Mouse (Mus musculus) layer of hippocampus, adult 2 months (tissue): ENCODE measurements around the gene Arrdc5. TPM values are rescaled to one million over a fixed set of nuclear protein-coding genes. Genes with fewer than 3 reads are reported as not detected.

Experiments
- DNase-seq, 2 experiments: peaks; one replicate each; pipeline ENCODE4 v3.0.0; 2022; ENCODE audit warnings: low spot score in 2 of 2
- H3K27ac ChIP-seq: fragments of 200-600 bp; 2 replicates; pipeline ENCODE4 v1.8.1; 2022
- H3K4me3 ChIP-seq: fragments of 200-600 bp; 2 replicates; pipeline ENCODE4 v1.8.1; 2022; ENCODE audit warnings: mild to moderate bottlenecking
- CTCF ChIP-seq: fragments of 200-600 bp; conservative IDR thresholded peaks from 2 replicates; pipeline ENCODE4 v1.8.1; 2022; ENCODE audit warnings: antibody characterized with exemption, mild to moderate bottlenecking, moderate library complexity
- total RNA-seq, 2 experiments: library from RNA; stranded (reverse); gene quantifications; 2 replicates each; pipeline ENCODE4 v1.2.3; 2021

Gene Arrdc5
- total RNA-seq, 2 experiments from 2014 or later = not detected

DNA sequence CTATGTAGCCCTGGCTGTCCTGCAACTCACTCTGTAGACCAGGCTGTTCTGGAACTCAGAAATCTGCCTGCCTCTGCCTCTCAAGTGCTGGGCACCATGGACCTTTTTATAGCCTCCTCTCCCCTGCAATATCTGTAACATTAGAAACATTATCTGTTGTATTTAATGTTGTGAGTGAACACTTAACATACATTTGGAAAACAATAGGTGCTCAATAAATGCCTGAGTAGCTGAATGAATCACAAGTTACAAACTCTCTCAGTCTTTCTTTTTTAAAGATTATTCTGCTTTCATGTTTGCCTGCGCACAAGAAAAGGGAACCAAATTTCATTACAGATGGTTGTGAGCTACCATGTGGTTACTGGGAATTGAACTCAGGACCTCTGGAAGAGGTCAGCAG lies 1.8 kb downstream of the Arrdc5 start:
- no peak for DNase-seq
- Histone ChIP-seq H3K4me3 (no peak overlapping the region), H3K27ac (no peak overlapping the region)
- no peak for TF ChIP-seq CTCF

DNA sequence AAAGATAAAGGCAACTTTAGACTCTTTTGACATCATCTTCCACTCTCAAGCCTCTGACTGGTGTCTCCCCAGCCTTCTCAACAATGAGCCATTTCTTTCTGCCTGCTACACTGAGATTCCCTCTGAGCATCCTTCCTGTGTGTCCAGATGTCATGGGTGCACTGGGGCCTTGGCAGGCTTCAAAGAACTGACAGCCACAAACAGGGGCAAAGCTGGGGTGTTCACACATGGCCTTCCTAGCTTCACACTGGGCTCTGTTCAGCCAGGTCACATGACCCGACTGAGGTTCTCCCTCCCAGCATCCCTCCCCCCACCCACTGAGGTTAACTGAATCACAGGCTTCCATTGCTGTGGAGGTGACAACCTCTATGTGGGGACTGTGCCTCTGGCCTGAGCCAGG lies 3.9 kb downstream of the Arrdc5 start:
- H3K27ac ChIP-seq = no peak overlapping the region
- no peak for TF ChIP-seq CTCF

DNA sequence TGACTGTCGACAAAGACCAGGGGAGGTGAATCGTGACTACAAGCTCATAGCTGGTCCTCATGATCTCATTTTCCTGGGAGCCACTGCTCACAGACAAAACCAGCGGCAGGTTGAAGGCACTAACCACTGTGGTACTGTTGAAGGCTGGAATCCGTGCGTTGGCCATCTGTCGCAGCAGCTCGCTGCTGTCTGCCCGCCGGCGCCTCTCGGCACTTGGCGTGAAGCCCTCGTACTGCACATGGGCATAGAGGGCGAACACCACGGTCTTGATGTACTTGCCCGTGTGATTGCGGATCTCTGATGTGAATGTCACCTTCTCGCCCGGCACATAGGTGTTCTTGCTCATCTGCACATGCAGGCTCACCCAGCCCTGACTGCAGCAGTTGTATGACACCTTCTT lies 5.8 kb downstream of the Arrdc5 start:
- peak in 1 of 2 experiments; percentile 27 for DNase-seq

More for the DNA sequence above, 3.9 kb downstream of the Arrdc5 start:
- no peak for DNase-seq
- no peak overlapping the region for H3K4me3 ChIP-seq

DNA sequence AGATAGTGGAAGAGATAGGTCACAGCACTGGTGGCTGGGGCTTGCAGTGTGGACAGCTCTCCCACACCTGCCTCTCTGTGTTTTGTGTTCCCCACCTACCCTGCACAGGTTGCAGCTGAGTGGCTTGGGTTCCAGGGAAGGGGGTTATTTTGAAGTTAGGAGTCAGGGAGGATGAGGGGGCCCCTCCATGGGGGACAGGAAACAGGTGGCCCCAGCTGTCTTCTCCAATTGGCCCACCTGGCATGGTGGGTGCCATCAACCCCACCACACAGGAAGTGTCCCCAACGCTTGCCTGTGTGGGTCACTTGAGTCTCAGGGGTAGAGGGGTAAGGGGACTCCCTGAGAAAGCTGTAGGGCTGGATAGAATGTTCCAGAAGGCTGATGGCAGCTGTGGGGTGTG lies 6.8 kb downstream of the Arrdc5 start:
- DNase-seq = no peak
- Histone ChIP-seq H3K27ac (no peak overlapping the region), H3K4me3 (no peak overlapping the region)
- TF ChIP-seq CTCF = no peak

More for the DNA sequence above, 5.8 kb downstream of the Arrdc5 start:
- Histone ChIP-seq H3K4me3 (no peak overlapping the region), H3K27ac (no peak overlapping the region)
- no peak for TF ChIP-seq CTCF

DNA sequence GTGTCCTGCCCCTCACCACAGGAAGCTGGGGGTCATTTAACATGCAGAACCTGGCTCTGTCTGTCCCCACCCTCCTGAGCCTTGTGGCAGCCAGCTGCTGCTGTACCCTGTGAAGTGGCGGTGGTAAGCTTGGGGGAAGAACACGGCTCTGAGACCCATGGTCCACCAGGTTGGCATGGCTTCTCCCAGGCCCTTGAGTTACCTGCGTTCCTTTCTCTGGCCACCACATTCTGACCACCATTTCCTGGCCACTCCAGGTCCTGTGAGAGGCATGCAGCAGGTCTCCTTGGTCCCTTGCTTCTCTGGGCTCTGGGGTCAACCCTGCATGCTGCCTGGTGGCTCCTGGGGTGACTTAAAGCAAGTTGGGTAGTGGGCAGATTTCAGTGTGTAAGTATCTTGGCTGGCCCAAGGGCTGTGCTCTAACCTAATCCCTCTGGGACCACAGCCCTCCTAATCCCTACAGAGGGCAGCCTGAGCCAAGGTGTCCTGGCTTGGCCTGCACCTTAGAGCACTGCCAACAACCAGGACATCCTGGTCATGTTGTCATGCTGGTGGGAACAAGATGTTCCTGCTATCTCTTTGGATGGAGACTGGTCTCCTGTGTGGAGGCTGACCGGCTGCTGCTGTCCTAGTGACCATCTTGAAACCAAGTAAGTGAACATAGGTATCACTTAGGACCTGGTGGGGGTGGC lies 7.4 kb downstream of the Arrdc5 start, which contains the start of gene Plin3:
Plin3 (minus strand) TSS at position 343 of the 692 bp plus-strand sequence.
- TF ChIP-seq CTCF = no peak
- H3K27ac ChIP-seq = peak within 1 kb of the TSS; percentile 87; the same call in 1 of the 2 replicates
- no peak for DNase-seq
- no peak within 1 kb of the TSS for H3K4me3 ChIP-seq

DNA sequence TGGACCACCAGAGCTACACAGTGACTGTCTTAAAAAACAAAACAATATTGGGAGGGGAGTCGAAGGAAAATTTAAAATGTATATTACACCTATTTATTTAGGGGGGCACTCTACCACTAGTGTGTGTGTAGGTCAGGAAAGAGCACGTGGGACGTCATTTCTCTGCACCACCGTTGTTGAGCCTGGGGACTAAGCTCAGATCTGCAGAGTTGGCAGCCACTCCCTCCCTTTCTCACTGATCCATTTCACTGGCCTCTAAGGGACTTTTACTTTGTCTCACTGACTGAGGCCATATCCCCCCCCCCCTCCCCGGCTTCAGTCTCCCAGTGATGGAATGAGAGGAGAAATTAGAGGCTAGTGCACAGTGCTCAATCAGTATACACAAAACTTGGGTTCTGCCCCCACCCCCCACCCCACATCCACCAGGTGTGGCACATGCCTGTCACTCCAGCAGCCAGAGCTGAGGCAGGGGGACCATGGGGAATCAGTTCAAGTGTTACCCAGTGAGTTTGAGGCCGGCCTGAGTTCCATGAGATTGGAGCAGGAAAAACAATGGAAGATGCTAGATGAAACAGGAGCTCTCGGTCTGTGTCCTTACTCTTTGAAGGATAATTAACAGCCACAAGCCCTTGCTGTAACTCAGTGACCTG lies 8.1 kb downstream of the Arrdc5 start:
- Histone ChIP-seq H3K4me3 (no peak overlapping the region), H3K27ac (peak overlapping the region; percentile 87; the same call in 1 of the 2 replicates)
- DNase-seq = no peak
- TF ChIP-seq CTCF = no peak

DNA sequence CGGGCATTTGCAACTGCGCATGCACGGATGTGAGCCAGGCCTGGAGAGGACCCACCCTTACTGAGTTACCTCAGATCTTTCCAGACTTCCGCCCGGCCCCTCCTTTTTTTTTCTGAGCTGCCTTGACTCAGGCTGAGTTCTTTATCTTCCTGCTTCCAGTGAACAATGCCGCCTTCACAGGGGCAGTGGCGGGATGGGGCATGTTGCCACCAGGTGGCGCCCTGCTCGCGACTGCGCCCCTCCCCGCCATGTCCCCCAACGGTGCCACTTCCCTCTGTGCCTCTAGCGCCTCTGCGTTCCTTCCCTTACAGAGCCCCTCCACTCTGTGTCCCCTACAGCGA lies 8.9 kb downstream of the Arrdc5 start:
- H3K4me3 ChIP-seq = peak overlapping the region; percentile 48
- TF ChIP-seq CTCF = peak; percentile 96
- H3K27ac ChIP-seq = peak overlapping the region; percentile 87
- DNase-seq = peak; percentile 60 to 68

DNA sequence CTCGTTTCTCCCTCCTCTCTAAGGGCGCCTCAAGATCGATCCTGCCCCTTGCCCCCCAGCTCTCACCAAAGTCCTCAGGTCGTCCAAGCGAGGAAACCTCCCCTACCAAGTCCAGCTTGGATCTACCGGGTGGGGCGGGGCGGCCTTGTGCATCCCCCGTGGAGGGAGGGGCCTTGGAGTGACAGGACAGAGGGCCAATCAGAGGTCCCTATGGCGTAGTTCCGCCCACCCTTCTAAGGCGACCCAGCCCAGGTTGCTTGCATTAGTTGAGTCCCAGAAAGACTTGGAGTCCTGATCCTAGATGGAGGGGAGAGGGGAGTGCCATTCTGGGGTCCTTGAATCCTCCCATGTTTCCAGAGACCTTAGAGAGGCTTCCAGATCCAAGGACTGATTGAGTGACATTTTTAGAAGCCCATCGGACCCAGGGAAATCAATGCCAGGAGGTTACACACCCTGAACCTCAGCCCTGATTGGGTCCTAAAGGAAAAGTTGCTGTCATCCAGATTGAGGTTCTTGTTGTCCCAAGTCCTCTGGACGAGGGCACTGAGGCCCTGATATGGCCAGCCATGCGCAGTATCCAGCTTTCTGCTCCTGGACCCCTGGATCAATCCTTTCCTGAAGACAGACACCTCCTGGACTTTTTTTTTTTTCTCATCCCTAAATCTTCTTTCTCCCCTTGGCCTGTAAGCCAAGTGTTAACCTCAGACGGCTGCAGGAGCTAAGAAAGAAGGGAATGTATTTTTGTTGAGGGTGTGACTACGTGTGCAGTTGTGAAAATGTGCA lies 9.5 kb downstream of the Arrdc5 start:
- H3K27ac ChIP-seq = peak overlapping the region; percentile 87
- TF ChIP-seq CTCF = no peak
- H3K4me3 ChIP-seq = peak overlapping the region; percentile 48
- DNase-seq = peak; percentile 63 to 76

DNA sequence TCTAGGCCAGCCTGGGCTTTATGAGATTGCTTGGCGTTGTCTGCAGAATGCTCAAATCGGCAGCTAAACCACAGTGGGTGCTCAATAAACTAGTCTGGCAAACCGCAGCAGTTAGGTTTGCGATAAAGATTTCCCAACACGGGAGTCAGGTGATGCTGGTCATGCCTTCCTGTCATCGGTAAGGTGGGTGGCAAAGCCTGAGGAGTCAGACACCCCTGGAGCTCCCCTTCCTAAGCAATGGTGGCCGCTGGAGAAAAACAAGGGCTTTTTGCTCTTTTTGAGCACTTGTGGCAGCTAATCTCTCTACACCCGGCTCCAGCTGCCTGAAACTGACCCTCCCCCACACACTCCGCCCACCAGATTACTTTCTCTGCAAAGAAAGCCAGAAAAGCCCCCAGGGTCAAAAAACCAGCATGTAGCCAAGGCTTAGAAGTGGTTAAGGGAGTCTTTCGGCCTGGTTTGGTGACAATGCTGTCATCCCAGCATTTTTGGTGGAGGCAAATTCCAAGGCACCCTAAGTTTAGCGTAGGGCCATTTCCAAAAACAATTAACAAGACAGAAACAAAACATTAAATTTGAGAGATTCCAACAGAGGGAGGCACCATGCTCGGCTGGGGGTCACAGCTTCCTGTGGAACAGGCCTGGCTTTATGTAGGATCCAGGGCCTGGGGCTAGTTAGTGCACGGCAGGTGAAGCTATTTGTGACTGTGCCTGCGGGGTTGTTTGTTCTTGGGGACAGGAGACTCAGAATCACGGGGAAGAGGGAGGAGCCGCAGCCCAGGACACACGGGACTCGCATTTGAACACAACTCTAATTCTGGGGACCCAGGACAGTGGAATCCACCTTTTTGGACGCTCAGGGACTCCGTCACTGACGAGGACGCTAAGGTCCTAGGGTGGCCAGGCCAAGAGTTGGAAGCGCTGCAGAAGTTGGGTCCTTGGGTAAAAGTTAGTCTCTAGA lies 10.4 kb downstream of the Arrdc5 start:
- peak overlapping the region; percentile 48 for H3K4me3 ChIP-seq
- no peak for TF ChIP-seq CTCF
- peak overlapping the region; percentile 87 for H3K27ac ChIP-seq
- DNase-seq = no peak

DNA sequence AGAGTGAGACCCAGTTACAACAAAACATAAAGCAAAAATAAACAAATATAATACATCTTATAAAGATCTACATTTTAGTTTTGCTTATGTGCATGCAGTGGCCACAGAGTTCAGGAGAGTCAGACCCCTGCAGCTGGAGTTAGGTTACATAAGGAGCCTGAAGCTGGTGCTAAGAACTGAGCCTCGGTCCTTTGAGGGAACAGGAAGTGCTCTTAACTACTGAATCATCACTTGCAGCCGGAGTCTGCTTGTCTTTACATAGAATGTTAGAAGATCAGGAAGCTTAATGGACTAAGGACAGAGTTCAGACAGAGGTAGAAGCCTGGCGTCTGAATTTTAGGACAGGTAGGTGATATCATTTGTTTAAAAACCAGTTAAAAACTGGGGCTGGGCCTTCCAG lies 11.2 kb downstream of the Arrdc5 start:
- Histone ChIP-seq H3K27ac (peak overlapping the region; percentile 87), H3K4me3 (no peak overlapping the region; the same call in 1 of the 2 replicates)
- DNase-seq = no peak
- no peak for TF ChIP-seq CTCF

DNA sequence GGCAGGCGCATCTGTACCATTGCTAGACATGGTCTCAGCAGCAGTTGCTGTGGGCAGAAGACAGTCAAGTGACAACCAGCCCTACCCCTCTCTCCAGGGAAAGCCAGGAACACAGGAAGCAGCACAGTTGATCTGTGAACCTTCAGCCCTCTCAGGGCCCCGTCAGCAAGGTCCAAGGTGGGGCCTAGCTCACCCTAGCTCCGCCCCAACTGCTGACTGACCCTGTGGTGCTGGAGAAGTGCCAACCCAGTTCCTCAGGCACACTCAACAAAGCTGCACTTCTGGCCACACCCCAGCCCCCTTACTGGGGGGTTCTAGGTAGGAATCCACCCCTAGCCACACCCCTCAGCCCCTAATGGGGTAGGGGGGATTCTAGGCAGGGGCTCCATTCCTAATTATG lies 12.3 kb downstream of the Arrdc5 start:
- H3K4me3 ChIP-seq = no peak overlapping the region
- H3K27ac ChIP-seq = peak overlapping the region; percentile 87; the same call in 1 of the 2 replicates
- TF ChIP-seq CTCF = no peak
- DNase-seq = no peak

DNA sequence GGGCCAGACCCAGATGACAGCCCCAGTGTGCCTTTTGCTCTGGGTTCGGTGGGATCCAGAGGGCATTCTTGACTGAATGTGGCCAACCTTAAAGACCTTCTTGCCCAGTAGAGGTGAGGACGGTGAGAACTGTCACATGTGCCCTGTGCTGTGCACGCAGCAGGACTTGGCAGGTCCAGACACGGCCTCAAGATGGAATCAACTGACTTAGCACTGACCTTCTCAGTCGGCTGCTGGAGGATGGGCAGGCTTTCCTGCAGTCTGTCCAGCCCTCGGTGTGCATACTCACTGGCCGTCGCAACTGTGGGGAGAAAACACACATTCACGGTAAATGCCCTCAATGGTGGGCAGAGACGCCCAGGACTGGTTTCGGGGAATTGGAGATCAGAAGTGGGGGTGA lies 14.1 kb downstream of the Arrdc5 start:
- DNase-seq = no peak
- Histone ChIP-seq H3K4me3 (no peak overlapping the region), H3K27ac (no peak overlapping the region)
- no peak for TF ChIP-seq CTCF
